Mouse (Mus musculus) bone marrow macrophage, adult 2 months (primary cell): Measurements from ENCODE around the gene Ptgir. TPM values are rescaled to one million over a fixed set of nuclear protein-coding genes. Genes with fewer than 3 reads are reported as not detected.
A peak's percentile ranks its signal among the peaks of the same experiment; 100 is the strongest.

Experiments used
- H3K27ac ChIP-seq: 2 replicates; pipeline ENCODE4 v1.5.1; 2012; ENCODE audit warnings: low read depth, low read length; ENCODE audit not compliant: insufficient read depth
- H3K4me1 ChIP-seq: 2 replicates; pipeline ENCODE4 v1.6.1; 2012; ENCODE audit warnings: low read length; ENCODE audit not compliant: control insufficient read depth, insufficient read depth
- H3K4me3 ChIP-seq: 2 replicates; pipeline ENCODE4 v1.5.1; 2012; ENCODE audit warnings: mild to moderate bottlenecking, low read length, moderate library complexity; ENCODE audit not compliant: insufficient read depth
- CTCF ChIP-seq: IDR thresholded peaks from 2 replicates; pipeline ENCODE4 v1.5.1; 2012; ENCODE audit warnings: low read depth, mild to moderate bottlenecking, low read length, moderate library complexity
- POLR2A ChIP-seq: IDR thresholded peaks from 2 replicates; pipeline ENCODE4 v1.6.1; 2012; ENCODE audit warnings: mild to moderate bottlenecking, low read depth, low read length, borderline replicate concordance
- polyA plus RNA-seq: library from polyadenylated mRNA; stranded (reverse); fragments of >200 nt; gene quantifications from 2 replicates; pipeline ENCODE4 v1.2.4, GENCODE M21; 2012; ENCODE audit not compliant: missing spikeins, insufficient read depth, insufficient read length

Ptgir gene
- polyA plus RNA-seq, 1 experiment, result 5.6 TPM

GRCm38 (mm10) chr7:16904120-16904675 is 2.1 kb upstream of the Ptgir start:
- TF ChIP-seq POLR2A (no peak), CTCF (no peak)
- H3K4me3 ChIP-seq, result no peak overlapping the region
- peaks cover 90% of the 10 kb centered on the region for H3K4me1 ChIP-seq
- no peak overlapping the region for H3K27ac ChIP-seq

DNA sequence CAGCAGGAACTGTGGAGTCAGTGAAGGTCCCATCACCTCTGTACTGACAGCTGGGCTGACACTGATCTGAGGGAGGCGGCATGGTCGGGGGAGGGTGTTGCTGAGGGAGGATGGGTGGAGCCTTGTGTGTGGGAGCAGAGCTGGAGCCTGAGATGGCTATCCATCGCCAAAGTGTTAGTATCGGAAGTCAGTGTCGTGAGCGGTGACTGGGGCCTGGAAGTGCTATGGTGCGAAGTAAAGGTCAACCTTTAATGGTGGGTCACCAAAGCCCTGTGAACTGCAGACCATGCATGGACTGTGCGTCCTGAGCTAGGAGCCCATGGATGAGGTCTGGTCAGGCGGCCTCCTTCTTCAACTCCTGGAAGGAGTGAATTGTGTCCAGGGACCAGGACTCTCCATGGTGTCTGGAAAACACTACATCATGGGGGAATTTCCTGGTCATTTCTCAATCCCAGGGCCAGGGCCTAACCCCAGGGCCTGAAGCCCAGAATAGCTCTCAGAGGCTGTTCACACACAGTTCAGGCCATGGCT is 734 bp upstream of the Ptgir start:
- no peak overlapping the region for H3K4me3 ChIP-seq
- H3K27ac ChIP-seq, result peak overlapping the region; percentile 33
- TF ChIP-seq CTCF (no peak), POLR2A (no peak)
- peaks cover 86% of the 10 kb centered on the region for H3K4me1 ChIP-seq

GRCm38 (mm10) chr7:16906889-16907559 is 734 bp downstream of the Ptgir start:
- Histone ChIP-seq H3K4me3 (peak overlapping the region; percentile 38; the same call in 1 of the 2 replicates), H3K27ac (no peak overlapping the region)
- no peak for TF ChIP-seq POLR2A
- TF ChIP-seq CTCF, result no peak

GRCm38 (mm10) chr7:16907842-16908241 is 1.6 kb downstream of the Ptgir start:
- TF ChIP-seq CTCF, result no peak
- TF ChIP-seq POLR2A, result no peak
- H3K27ac ChIP-seq, result peak overlapping the region; percentile 16; the same call in 1 of the 2 replicates
- H3K4me1 ChIP-seq, result peaks cover 69% of the 10 kb centered on the region
- peak overlapping the region; percentile 38 for H3K4me3 ChIP-seq

More at GRCm38 (mm10) chr7:16906889-16907559, 734 bp downstream of the Ptgir start:
- peaks cover 75% of the 10 kb centered on the region for H3K4me1 ChIP-seq

DNA sequence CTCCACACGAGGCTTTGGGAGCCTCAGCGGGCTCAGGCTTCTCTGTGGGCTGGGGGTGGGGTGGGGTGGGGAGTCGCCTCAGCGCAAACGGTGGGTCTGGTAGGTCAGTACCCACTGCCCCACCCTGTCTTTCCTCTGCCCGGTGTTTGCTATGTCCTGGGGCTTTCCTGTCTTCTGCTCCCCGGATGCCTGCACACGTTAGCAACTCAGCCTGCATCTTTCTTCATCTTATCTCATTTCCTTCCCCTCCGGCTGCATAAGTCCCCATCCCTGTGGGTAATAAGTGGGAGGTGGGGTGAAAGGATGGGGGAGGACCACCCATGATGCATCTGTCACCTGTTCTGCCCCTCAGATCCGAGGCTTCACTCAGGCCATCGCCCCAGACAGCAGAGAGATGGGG is 2.1 kb downstream of the Ptgir start:
- TF ChIP-seq CTCF, result no peak
- TF ChIP-seq POLR2A, result no peak
- peak overlapping the region; percentile 38 for H3K4me3 ChIP-seq
- H3K27ac ChIP-seq, result no peak overlapping the region
- H3K4me1 ChIP-seq, result peaks cover 63% of the 10 kb centered on the region

DNA sequence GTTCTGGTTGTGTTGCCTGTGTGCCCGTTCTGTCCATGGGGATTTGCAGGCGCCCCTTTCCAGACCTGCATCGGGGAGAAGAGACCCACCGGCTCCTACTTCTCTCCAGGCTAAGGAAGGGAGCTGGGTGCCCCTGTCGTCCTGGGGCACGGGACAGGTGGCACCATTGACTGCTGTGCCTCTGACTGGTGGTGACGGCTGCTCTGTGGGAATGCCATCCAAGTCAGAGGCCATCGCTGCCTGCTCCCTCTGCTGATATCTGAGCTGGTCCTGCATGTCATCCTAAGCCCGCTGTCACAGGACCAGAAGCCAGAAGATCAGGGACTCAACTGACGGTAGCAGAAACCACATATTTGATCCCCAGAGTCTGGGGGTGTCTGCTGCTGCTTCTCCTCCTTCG is 2.6 kb downstream of the Ptgir start:
- TF ChIP-seq POLR2A (no peak), CTCF (no peak)
- Histone ChIP-seq H3K27ac (peak overlapping the region; percentile 80), H3K4me3 (no peak overlapping the region), H3K4me1 (peaks cover 60% of the 10 kb centered on the region)

DNA sequence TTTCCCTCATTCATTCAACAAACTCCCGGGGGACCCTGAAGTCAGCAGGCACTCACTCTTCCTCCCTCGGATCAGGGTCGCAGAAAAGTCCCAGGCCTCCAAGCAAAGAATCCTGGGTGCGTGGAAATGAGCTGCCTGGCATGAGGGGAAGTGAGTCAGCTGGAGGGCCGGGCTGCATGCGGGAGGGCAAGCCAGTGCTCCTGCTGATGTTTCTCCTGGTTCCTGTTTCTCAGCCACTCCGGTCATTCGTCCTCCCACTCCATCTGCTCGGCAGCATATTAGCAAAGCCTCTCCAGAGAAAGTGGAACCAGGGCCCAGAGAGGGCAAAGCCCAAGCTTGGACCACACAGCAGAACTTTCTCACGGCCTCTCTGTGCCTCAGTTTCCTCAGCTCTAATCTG is 3.6 kb downstream of the Ptgir start:
- no peak for TF ChIP-seq POLR2A
- TF ChIP-seq CTCF, result no peak
- Histone ChIP-seq H3K27ac (peak overlapping the region; percentile 80), H3K4me1 (peaks cover 54% of the 10 kb centered on the region), H3K4me3 (peak overlapping the region; percentile 23)

DNA sequence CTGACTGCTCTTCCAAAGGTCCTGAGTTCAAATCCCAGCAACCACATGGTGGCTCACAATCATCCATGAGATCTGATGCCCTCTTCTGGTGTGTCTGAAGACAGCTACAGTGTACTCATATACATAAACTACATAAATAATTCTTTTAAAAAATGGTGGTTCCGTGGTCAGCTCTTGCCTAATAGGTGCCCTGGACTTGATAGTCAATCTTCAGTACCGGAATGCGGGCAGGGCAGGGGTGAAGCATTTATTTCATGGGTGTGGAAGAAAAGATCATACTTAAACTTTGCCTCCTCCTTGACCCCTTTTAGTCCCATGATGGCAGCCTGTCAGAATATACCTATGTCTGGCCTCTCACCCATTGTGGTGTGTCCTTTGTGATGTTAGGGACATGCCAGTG is 5.6 kb downstream of the Ptgir start:
- Histone ChIP-seq H3K27ac (no peak overlapping the region), H3K4me3 (no peak overlapping the region), H3K4me1 (peaks cover 35% of the 10 kb centered on the region)
- TF ChIP-seq CTCF (no peak), POLR2A (no peak)

DNA sequence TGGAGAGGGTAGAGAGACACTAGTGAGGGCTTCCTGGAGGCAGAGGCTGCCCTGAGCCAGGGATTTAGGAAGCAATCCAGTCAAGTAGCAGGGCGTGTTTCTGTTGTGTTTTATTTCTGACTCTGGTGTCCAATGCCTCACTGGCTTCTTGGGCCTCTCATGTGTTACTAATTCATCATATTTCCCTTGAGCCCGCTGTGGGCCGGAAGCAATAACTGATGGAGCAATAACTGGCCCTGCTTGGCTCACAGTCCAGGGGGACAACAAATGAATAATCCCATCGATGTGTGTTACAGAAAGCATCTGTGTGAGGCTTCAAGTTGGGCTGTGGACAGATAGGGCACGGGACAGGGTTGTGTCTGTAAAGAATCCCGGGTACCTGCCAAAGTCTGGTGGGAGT is 6.1 kb downstream of the Ptgir start:
- Histone ChIP-seq H3K4me1 (peaks cover 30% of the 10 kb centered on the region), H3K4me3 (no peak overlapping the region), H3K27ac (no peak overlapping the region)
- TF ChIP-seq POLR2A (no peak), CTCF (no peak)

DNA sequence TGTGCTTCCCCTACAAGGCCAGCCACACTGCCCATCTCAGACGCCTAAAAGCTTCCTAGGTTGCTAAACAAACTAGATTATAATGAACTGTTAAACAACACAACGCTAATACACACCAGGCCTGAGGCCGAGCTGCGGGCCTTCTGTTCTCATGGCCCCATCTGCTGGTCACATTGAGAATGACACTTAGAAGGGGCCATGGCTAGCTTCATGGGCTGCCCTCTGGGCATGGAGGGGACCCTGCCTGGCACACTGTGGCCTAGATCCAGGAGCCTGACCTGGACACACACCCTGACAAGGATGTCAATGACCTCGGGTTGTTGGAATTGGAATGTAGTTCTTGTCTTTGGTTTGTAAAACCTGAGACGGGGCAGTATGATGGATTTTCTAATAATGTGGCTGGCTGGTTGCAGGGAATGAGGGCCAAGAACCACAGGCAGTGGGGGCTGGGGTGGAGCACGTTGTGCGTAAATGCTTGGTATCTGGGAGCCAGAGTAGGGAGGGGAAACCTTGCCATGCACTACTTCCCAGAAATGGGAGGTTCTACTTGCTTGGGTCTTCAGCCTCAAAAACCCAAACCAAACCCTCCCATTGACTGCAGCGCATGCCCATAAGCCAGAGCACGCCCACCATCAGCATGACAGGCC is 7.6 kb downstream of the Ptgir start:
- H3K4me1 ChIP-seq, result peaks cover 17% of the 10 kb centered on the region
- H3K27ac ChIP-seq, result no peak overlapping the region
- no peak overlapping the region for H3K4me3 ChIP-seq
- TF ChIP-seq CTCF (peak; percentile 85), POLR2A (no peak)
